Mouse (Mus musculus) c-Kit-positive CD71-positive TER-119-positive erythroid progenitor cells, embryonic 14.5 days (primary cell): Measurements from ENCODE around the gene Srpk2.
A peak's percentile ranks its signal among the peaks of the same experiment; 100 is the strongest.
"Not testable (repeated sequence)": the region's sequence is repeated elsewhere in the genome, so short reads cannot be mapped to it uniquely, and the experiment has no call there.

ENCODE experiments used
- DNase-seq: peaks from one replicate; pipeline ENCODE4 v3.0.0-alpha.2; 2013; ENCODE audit warnings: low spot score

Gene Srpk2

DNA sequence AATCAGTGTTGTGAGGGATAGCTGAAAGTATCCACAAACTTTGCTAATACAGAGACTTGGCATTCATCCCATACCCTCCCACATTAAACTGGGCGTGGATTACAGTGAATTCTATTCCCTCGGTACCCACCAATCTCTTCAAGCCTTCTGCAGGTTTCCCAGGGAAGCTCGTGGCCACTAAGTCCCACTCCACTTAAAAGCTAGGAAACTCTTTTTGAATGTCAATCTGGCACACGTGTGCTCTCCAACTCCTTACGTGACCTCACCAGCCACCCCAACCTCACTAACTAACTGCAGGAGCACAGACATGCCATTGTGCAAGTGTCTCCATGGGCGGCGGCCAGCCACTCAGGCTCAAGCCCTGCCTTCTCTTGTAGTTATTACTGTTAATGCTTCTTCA lies 12.3 kb downstream of the Srpk2 start:
- no peak for DNase-seq

DNA sequence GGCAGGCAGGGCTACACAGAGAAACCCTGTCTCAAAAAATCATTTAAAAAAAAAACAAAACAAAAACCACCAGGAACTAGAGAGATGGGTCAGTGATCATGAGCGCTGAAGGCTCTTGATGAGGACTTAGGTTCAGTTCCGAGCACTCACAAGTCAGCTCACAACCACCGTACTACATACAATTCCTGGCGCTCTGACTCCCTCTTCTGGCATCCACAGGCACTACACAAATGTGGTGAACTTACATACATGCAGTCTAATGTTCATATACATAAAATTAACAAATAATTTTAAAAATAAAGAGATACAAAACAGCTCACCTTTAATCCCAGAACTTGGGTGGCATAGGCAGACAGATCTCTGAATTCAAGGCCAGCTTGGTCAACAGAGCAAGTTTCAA lies 13.5 kb downstream of the Srpk2 start:
- no peak for DNase-seq

DNA sequence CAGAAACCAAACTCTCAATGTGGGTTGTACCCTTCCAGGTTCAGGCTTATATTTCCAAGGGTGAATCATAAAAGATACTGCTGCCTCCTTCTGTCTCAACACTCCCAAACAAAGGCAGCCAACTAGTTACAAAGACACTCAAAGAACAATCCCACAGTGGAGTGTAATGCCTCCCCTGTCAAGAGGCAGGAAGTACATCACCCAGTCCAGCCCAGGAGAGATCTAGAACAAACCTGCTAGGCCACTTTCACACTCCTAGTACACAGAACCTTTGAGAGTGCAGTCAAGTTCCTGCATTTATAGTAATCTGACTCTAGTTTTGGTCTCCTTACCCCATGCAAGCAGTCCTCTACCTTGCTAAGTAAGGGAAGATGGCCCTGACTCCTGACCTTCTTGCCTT lies 18.5 kb downstream of the Srpk2 start:
- DNase-seq: no peak

DNA sequence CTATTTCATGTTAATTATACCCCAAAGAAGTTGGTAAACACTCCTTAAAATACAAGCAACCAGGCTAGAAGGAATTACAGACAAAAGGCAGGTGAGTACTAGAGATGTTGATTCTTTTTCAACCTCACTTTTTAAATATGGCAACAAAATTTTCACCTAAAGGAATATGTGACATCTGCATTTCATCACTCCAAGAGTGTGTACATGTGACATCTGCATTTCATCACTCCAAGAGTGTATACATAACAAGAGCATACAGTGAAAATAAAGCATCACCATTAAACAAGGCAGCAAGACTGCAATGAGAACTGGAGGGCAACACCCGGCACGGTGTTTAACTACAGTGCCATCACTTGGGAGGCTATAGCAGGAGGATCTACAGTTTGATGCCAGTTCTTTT lies 23.2 kb downstream of the Srpk2 start:
- DNase-seq: no peak

DNA sequence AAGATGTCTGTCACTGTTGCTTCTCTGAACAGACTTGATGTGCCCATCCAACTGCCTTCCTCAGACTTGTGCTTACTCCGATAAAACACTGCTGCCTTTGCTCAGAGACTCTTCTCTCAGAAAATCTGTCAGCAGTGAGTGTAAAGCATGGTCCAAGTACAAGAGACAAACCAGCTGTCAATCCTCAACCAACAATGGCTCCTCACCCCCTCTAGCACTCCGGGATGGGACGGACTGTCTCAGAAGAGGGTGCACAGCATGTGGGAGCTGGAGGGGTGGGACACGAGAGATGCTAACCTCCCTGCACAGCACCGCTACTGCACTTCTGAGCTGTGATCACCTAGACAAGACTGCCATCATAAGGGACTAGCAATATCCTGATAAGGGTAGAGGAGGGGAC lies 26.4 kb downstream of the Srpk2 start:
- DNase-seq: no peak

DNA sequence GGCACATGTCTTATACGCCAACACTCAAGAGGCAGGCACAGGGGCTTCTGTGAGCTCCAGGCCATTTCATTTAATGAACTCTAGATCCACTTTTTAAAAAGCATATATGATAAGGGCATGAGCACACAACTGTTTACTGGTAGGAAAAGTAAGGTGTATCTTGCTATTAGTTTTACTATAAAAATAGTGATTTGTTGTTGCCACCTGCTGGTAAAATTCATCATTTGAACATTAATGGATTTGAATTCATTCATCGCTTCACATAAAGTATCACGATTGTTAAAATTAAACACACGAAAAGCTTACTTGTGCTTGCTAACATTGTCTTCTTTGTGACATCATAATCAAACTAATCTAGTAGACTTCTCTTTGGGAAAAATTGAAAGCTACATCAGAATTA lies 27.8 kb downstream of the Srpk2 start:
- no peak for DNase-seq

DNA sequence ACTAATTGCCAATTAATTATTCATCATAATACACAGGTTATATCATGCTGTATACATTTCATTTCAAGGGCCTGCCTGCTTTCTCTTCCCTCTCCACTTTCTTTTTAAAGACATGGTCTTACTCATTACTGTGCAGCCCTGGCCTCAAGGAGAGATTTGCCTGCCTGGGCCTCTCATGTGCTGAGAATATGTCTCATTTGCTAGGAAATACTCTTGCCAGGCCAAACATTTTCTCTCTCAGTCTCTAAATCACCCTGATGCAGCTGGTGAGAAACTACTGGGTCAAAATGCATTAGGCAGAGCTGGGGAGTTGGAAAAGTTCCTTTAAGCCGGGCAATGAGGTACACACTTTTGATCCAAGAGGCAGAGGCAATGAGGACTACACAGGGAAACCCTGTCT lies 29.4 kb downstream of the Srpk2 start:
- DNase-seq: no peak

DNA sequence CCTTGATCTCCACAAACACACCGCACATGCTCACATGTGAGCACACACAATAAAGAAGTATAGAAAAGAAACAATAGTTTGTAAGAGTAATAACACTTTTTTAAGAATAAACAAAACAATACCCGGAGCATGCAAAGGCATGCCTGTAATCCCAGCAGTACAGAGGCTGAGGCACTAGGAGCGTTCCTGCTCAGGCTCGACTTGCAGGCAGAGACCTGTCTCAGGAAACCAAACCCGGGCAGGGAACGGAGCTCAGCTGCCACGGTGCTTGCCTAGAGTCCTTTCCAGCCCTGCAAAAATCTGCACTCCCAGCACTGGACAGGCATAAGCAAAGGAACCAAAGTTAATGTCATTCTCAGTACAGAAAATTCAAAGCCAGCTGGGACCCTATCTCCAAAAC lies 32.1 kb downstream of the Srpk2 start:
- DNase-seq: no peak

DNA sequence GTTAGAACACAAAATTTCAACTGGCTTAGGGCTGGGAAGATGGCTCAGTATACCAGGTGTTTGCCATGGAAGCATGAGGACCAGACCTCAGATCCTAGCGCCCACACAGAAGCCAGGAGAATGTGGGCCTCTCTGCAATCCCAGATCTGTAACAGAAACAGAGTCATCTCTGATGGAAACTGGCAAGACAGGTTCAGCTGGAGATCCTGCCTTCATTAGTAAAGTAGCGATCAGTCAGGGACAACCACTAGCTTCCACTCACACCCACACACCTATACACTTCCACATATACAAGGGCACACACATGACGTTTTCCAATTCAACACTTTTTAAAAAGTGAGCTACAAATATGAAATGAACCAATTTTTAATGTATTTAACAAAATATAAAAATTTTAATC lies 32.6 kb downstream of the Srpk2 start:
- no peak for DNase-seq

DNA sequence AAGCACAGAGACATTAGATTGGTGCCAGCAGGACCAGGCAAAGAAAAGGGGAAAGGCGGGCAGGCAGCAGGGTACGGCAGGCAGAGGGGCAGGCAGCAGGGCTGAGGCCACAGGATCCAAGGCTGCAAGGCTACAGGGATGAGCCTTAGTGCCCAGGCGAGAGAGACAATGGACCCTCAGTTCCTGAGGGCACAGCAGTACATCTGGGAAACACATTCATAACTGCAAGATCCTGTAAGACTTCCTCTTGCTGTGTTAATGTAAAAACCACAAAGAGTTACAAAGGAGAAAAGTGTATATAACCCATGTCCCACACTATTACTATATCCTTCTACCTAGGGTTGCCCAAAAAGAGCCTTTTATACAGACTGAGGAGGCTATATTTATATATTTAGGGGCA lies 33.9 kb downstream of the Srpk2 start:
- no peak for DNase-seq

DNA sequence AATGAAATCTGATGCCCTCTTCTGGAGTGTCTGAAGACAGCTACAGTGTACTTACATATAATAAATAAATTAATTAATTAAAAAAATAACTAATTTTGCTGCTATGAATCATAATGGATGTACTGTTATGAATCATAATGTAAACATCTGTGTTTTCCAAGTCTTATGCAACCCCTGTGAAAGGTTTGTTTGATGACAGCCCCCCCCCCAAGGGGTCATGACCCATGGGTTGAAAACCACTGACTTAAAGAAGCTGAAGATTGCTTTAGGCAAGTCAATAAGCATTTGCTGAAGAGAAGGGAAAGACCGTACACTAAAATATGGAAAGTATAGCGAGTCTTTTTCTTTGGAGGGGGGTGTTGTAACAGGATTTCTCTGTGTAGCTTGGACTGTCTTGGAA lies 35.2 kb downstream of the Srpk2 start:
- DNase-seq: no peak

DNA sequence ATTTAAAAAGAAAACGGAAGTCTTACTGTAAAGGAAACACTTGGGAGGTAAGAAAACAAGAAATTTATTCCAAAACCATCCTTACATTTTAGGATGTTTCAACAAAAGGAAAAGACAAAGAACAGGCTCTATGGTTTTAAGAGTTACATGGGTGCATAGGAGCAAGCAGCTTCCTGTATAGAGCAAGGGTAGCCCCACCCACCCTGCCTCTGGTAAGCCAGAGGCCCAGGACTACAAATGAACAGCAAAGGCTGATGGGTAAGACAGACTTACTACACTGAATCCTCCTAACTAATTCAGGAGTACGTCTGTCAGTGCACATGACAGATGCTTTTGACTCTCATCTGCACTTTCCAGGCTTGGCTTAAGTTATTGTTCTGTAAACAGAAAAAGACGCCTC lies 38.7 kb downstream of the Srpk2 start:
- no peak for DNase-seq

DNA sequence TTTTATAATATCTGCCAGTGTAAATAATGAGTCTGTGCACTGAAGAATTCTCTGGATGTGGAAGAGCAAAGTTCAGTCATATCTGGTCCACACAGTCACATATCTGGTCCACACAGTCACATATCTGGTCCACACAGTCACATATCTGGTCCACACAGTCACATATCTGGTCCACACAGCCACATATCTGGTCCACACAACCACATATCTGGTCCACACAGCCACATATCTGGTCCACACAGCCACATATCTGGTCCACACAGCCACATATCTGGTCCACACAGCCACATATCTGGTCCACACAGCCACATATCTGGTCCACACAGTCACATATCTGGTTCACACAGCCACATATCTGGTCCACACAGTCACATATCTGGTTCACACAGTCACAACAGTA lies 45.2 kb downstream of the Srpk2 start:
- not testable (repeated sequence) for DNase-seq

DNA sequence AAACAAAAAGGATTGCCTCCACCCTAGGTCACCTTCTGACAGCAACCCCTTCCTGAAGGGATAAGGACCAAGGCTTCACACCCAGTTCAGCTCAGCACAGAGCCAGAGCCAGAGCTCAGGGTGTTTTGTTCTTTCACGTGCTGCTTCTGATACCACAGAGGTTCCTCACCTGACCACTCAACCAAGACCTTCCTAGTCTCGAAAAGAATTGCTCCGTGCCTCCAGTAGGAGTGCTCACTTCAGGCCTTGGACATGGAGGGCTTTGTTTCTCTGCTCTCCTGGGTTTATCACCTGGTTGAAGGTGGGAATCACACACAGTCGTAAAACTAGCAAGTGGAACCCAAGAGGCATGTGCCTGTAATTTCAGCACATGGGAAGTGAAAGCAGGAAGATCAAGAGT lies 46.4 kb downstream of the Srpk2 start:
- no peak for DNase-seq

DNA sequence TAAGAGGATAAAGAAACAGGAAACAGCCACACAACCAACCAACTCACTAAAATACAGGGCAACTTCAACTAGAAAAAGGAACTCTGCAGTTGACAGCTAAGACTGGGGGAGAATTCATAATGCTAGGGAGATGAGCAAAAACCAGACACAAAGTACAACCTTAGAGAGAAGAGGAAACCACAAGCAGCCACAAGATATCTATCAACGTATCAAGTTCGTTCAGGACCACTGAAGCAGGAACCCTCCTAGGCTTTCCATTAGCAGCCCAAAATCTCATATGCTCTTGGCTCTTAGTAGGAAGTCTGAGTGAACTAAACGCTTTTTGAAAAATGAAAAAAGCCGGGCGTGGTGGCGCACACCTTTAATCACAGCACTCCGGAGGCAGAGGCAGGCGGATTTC lies 47.1 kb downstream of the Srpk2 start:
- DNase-seq: no peak

DNA sequence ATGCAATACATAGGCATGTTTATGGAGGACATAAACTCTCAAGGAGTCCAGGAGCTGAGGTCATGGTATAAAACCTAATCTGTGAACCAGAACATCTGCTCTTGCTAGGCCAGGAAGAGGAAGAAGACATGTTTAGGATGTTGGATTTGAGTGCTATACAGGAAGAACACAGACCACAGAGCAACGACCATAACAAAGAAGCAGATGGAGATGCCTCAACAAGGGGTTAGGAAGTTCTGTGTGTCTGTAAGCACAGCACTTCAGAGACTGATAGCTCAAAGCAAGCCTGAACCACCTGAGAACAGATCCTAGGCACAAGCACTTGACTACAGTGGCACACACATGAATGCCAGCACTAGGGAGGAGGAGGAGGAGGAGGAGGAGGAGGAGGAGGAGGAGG lies 52.9 kb downstream of the Srpk2 start:
- no peak for DNase-seq

DNA sequence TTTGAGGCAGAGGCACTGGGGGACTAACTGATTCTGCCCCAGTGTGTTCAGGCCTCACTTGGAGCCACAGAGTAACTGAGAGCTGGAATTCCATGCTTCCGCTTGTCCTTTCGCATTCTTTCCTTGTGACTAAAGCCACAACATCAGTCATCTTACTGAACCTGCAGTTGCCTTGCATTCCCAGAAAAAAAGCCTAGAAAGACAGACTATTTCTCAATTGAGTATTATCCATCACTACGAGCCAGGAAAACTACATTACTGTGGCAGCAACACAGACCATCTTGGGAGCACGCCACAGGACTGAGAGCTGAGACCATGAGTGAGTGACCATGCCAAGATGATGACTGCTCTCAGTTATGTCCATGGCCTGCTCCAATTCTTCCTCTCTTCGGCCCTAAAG lies 57.2 kb downstream of the Srpk2 start:
- DNase-seq: no peak

DNA sequence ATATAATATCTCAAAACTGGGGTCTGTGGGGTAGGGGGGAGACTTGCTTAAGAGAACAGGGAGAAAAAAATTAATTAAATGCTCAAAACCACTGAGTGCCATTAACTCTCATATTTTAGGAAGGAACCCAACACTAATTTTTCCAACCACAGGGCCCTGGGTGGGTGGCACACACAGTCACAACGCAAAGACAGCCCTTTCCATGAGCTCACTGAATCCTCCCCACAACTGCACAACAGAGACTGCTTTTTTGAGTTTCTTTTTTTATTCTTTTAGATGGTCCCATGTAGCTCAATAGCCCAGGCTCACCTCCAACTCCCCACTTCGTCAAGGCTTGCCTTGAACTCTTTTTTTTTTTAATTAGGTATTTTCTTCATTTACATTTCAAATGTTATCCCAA lies 58.2 kb downstream of the Srpk2 start:
- DNase-seq: no peak

DNA sequence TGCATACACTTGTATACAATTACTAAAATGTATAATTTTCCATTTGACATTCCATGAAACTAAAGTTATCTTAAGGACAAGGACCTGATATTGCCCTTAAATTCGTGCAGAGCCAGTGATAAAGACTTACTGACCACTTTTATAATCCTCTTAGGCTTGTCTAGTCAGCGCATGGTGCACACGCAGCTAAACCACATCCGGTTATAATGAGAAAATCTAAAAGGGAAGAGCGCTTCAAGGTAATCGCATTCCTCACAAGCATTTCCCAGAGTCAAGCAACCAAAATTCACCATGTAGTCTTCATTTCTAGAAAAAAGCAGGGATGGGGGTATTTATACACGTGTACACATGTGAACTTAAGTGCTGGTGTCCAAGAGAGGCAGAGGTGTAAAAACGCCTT lies 63.8 kb downstream of the Srpk2 start:
- DNase-seq: no peak

DNA sequence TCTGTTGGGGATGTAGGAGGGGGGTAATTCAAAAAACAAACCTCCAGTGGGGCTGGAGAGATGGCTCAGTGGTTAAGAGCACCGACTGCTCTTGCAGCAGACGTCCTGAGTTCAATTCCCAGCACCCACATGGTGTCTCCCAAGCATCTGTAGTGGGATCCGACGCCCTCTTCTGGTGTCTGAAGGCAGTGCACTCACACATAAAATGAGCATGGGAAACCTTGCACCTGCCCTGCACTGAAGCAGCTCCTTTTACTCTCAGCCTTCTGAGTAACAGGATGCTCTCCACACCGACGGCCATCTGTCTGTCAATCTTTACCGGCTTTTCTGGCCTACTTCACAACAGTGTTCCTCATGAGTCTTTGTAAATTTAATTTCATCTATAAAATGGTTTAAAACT lies 65.8 kb downstream of the Srpk2 start:
- DNase-seq: no peak

DNA sequence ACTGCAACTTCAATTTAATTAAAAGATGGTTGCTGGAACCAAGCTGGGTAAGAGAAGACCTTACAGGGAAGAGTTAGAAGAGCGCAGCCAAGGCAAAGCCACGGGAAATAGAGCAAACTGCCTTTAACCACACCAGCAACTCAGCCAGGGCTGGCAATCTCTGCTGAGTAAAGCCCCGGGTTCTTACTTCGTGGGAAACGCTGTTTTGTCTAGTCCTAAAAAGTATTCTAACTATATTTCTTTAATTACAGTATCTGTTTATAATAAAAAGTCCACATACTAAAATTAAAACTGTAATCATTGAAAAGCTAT lies 67.4 kb downstream of the Srpk2 start:
- no peak for DNase-seq

DNA sequence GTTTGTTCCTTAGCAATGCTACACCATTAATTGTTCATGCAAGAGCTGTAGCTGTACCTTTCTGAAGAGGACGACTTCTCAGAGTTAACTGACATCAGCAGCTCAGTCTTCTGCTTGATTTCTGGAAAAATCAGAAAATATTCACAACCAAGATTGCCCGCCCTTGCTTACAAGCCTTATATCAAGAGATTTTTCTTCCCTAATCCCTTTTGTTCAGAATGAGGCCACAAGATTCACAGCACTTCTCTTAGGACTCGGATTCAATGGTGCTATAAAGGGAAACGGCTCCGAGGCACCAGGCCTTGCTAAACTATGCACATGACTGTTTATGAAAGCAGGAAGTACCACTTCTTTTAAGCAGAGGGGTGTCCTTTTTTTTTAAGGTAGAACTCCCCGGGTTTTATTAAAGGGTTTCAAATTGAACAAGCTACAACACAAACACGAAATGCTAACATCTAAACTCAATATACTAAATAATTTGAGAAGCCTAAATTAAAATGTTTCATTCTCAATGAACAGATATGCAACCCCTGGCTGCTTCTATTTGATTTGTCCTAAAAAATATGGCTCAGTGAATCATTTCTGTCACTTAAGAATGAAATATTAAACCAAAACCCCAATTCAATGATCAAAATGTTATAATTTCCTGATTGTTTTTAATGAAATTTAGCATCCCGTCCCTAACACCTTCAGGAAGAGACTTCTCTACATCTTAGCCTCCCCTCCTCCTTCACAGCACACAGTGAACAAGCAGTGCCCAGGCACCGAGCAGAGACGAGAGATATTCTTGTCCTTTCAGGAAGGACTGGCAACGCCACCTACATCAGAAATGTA lies 67.9 kb downstream of the Srpk2 start:
- DNase-seq: peak; percentile 67

DNA sequence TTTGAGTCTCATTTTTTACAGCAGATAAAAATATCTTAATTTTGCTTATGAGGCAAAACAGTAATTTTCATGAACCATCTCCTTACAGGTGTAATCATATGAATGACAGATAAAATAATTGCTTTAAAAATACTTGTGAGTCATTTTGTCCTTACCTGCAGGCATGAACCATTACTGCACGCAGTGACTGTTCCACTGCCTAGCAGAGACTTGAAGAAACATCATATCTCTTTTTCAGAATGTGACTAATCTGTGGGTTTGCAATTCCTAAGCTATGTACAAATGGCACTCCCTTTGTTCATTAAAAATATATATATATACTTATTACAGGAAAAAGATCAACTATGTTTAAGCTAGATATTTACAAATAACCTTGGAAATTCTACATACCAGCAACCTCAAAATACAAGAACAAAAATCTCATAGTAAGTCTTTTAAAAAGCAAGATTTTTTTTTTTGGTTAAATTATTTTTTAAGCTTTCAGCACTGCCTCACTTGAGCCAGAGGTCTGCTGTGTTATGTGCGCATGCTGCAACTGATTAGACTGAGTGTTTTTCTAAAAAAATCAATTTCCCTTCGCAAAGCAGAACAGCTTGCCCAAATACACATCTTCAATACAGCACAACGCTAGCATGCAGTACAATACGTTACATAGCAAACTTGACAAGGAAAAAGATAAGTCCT lies 68.7 kb downstream of the Srpk2 start:
- DNase-seq: no peak

DNA sequence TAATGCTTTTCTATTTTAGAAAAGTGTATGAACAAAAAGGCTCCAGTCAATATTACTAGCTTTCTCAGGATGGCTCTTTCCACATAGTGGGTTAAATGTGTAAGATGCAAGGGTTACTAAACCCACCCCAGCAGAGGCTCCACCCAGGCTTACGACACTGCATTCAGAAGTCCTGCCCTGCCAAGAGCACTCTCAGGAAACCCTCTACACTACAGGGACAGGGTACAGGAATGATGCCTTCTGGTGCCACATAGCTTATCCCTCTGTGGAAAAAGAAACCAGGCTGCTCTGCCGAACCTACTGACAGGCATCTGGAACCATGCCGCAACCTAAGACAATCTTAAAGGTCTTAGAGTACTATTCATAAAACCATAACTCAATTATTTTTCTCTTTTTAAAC lies 71.6 kb downstream of the Srpk2 start:
- DNase-seq: no peak
